Mouse (Mus musculus): Measurements from ENCODE around the gene Rassf2.
A peak's percentile ranks its signal among the peaks of the same experiment; 100 is the strongest.

Gene Rassf2

DNA sequence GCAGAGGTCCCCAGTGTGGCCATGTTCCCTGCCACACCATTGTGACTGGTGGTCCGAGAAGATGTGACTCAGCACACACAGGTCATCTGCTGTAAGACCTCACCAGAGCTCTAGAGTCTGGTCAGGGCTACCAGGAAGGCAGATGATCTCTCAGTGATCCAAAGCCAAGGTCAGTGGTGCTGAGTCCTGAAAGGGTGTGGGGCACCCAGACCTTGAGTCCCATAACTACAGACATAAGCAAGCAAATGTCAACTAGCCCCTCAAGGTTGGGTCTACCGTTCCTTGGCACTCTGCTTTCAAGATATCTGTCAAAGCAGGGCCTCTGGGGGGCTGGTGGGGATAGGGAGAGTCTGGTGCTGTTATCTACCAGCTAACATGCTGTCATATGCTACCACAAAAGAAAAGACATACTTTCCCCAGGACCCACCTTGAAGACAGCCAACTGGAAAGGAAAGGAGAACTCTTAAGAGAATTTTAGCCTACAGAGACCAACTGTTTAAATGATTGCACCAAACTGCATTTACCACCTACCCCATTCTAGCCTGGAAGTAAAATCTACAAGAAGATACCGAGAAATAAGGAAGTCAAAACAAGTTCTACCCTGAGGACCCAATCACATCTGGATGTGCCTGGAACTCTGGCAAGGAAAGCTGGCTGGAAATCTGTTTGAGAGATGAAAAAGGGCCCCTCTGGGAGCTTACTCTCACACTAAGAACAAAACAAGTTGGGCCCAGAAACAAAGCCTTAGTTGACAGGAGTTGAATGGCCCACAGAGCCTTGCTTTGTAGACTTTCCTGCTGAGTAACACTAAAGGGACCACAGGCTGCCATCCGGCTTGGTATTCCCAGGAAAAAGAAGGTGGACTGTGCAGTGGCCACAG lies 4.8 kb upstream of the Rassf2 start:
- DNase-seq (ENCODE audit: low spot score in 2 of 2): no peak

DNA sequence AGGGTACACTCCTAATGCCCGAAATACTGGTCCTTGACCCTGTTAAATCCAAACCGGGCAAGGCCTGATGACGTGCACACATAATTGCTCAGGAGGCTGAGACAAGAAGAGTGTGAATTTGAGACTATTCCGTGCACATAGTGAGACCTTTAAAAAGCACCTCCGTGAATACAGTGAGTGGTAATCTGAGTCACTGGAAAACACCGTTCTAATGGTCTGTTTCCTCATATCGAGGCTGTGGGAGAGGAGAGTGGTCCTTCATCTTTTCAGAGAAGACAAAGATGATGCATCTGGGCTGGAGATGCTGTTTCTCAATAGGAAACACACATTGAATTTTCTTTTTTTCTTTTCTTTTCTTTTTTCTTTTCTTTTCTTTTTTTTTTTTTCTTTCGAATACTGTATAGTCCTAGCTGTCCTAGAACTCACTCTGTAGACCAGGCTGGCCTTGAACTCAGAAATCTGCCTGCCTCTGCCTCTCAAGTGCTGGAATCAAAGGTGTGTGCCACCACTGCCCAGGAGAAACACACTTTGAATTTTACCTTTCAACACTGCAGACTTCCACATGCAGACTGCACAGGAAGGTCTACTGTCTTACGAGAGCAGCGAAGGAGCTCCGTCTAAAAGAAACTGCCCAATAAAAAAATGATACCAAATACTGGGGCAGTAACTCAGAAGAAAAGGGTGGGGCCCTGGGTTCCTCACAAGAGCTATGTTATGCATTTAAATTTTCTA lies 1.5 kb upstream of the Rassf2 start:
- DNase-seq (ENCODE audit: low spot score in 2 of 2): no peak

DNA sequence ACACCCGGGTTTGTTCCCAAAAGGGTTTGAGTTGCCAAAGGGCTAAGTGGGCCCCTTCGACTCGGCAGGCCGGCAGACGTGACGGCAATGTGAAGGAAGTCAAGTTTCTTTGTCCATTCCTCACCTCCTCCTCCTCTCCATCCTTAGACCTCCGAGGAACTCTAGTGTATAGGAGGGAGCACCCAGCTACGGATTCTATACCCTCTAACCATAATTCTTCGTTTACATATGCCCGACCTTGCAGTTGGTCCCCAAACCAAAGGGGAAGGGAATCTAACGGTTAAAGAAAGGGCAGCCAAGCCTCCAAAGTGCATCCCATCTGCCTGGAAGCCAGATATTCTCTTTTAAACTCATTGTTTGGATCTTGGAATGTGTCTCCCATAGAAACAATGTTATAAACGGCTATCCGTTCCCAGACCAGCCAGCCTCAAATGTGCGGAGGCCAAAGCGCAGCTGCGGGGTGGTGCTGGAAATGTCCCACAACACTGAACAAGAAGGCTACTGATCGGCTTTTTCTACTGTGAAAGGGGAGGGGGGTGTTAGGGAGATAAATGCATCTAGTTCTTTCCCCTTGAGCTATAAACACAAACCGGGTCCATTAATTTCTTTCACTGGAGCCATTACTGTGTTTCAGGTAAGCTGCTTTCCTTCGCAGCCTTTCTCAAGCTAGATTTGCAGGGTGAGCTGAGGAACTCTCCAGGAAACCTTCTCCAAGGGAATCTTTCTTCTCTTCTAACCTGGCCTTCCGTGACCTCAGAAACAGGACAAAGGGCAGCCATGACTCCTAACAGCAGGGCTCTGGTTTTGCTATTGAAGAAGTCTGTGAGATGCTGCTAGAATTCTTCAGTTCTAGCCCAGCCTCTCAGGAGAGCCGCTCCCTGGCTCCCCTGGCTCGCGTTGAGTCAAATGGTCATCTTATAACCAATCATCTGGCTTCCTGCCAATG lies 633 bp upstream of the Rassf2 start:
- DNase-seq (ENCODE audit: low spot score in 2 of 2): no peak

- DNase-seq (ENCODE audit: low spot score in 2 of 2): peak; percentile 83 to 84
These were observed 1.0 kb downstream of the Rassf2 start for GRCm38 (mm10) chr2:132028894-132029605.

DNA sequence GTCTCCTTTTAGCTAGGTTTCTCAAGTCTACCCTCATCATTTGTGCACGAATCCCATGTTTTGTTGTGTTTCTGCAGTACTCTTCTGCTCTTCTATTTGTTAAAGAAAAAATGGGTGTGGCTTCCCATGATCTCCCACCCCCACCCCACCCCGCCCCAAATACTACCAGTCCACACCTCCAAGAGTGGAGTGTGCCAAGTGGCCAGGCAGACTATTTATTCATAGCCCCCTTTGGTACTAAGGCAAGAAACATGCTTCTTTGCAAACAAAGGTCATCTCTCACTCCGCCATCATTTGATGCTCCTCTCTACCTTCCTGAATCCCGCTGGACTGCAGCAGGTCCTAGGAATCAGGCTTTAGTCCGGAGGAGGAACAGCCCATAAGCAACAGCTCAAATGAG lies 2.0 kb downstream of the Rassf2 start:
- DNase-seq (ENCODE audit: low spot score in 2 of 2): no peak

GRCm38 (mm10) chr2:132027366-132027765 lies 2.7 kb downstream of the Rassf2 start:
- DNase-seq (ENCODE audit: low spot score in 2 of 2): no peak

DNA sequence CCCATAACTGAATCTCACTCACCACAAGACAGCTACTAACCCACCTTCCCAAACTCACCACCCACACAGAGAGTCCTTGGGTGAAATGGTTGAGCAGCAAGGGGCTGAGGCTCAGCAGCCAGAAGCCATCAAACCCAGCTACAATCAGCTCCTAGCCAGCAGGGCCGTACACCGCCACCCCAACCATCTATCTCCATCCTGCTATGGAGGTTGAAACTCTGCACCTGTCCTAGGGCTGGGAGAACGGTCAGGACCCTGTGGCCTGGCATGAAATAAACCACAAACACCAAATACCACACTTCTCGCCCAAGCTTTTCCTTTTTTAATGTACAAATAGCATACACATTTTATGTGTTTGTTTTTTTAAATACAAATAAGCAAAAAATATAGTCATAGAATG lies 6.0 kb downstream of the Rassf2 start:
- no peak for DNase-seq (ENCODE audit: low spot score in 2 of 2)

GRCm38 (mm10) chr2:132022621-132023020 lies 7.4 kb downstream of the Rassf2 start:
- peak; percentile 86 to 87 for DNase-seq (ENCODE audit: low spot score in 2 of 2)

GRCm38 (mm10) chr2:132021616-132022015 lies 8.4 kb downstream of the Rassf2 start:
- DNase-seq (ENCODE audit: low spot score in 2 of 2): no peak

DNA sequence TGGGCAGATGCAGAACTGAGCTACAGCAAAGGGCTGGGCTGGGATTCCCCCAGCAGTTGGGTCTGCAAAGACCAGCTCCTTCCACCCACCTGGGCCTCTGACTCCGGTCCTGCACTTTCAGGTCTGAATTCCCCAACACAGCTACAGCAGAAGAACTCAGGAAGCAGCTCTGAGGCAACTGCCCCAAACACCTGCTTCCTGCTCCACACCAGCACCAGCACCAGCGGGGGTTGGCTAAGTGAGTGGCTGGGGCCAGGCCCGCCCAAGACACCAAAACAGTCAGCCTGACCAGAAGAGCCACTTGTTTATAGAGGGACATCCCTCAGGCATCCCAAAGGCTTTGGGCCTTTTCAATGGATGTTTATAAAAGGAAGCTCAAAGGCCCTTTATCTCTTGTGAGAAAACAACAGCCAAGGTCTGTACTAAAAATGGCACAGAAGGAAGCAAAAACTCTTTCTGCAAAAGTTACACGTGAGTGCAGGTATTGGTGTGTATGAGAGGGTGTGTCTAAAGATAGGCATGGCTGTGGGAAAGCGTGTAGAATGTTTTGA lies 9.0 kb downstream of the Rassf2 start:
- peak; percentile 90 for DNase-seq (ENCODE audit: low spot score in 2 of 2)

DNA sequence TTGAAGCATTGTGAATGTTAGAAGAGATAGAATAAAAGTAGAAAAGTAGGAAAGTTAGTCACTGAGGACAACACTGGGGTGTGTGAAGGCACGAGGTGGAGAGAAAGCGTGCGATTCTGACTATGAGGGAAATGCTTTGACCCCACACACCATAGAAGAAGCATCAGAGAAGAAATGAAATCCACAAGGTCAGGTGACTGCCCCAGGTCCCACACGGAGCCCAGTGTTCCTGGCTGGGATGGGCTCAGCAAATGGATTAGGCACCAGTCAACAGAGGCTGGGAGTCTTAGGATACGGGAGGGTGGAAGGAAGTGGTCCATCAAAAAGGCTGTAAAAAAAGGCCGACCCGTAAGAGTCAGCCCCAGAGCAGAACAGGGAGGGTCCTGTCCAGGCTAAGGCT lies 9.6 kb downstream of the Rassf2 start:
- no peak for DNase-seq (ENCODE audit: low spot score in 2 of 2)

DNA sequence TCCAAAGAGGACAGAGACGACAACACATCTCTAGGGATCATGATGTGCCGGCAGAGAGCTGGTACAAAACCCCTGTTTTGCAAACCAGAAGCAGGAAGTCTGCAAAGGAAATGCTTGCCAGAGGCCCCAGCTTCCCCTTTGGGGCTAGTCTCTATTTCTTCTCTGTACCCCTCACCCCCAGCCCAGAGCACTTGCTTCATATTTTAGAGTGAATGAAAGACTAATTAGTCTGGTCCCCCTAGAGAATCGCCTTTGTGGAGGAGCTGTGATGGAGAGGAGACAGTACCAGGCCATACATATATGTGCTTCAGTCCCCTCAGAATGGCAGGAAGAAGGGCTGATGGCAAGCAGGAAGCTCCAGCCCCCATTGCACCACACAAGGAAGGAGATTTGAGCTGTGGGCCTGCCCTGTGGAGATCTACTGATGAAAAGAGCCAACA lies 10.7 kb downstream of the Rassf2 start:
- DNase-seq (ENCODE audit: low spot score in 2 of 2): peak; percentile 85

- no peak for DNase-seq (ENCODE audit: low spot score in 2 of 2)
These were observed 11.9 kb downstream of the Rassf2 start for GRCm38 (mm10) chr2:132018156-132018555.

- no peak for DNase-seq (ENCODE audit: low spot score in 2 of 2)
These were observed 12.4 kb downstream of the Rassf2 start for GRCm38 (mm10) chr2:132017611-132018010.

GRCm38 (mm10) chr2:132016034-132016433 lies 14.0 kb downstream of the Rassf2 start:
- DNase-seq (ENCODE audit: low spot score in 2 of 2): no peak

- no peak for DNase-seq (ENCODE audit: low spot score in 2 of 2)
These were observed 16.9 kb downstream of the Rassf2 start for GRCm38 (mm10) chr2:132013152-132013551.

- DNase-seq (ENCODE audit: low spot score in 2 of 2): no peak
These were observed 19.3 kb downstream of the Rassf2 start for GRCm38 (mm10) chr2:132010781-132011180.

- no peak for DNase-seq (ENCODE audit: low spot score in 2 of 2)
These were observed 21.9 kb downstream of the Rassf2 start for GRCm38 (mm10) chr2:132008186-132008585.

GRCm38 (mm10) chr2:132007475-132007819 lies 22.6 kb downstream of the Rassf2 start:
- DNase-seq (ENCODE audit: low spot score in 2 of 2): no peak

- DNase-seq (ENCODE audit: low spot score in 2 of 2): peak; percentile 80 to 83
These were observed 23.2 kb downstream of the Rassf2 start for GRCm38 (mm10) chr2:132006561-132007474.

Data from spleen, postnatal 36 days (tissue).